ENCODE assay signal across 24 mouse cellular contexts in genomic region chr12:35184261-35184660, GRCm38 (mm10).
A peak's percentile ranks its signal among the peaks of the same experiment; 100 is the strongest.
DNase-seq lines count a peak whose midpoint lies in the region; ATAC-seq and TF ChIP-seq lines count a peak whose summit lies in the region.
"Had no signal": no experiment of that assay in that cellular context is flagged by ENCODE, and none has a peak within 500 bp of the region (broad histone marks: within the 10 kb centered on the region; RNA-seq: fewer than 3 reads in every experiment).

No protein-coding gene starts in this region.

- no peak overlapping the region for H3K9ac ChIP-seq in lung, embryonic 14.5 days
- H3K9ac ChIP-seq: embryonic facial prominence, embryonic 13.5 days; forebrain, embryonic 13.5 days; midbrain, embryonic 13.5 days; neural tube, embryonic 12.5 days had no signal

- WGBS in lung, embryonic 14.5 days = 70% methylated on average over 5 of the region's 5 CpGs
- WGBS in hindbrain, embryonic 10.5 days = 74% methylated on average over 5 of the region's 5 CpGs

- no peaks in the 10 kb centered on the region for H3K27me3 ChIP-seq in lung, embryonic 14.5 days (ENCODE audit: insufficient read depth, low read length)
- H3K27me3 ChIP-seq in hindbrain, embryonic 10.5 days (ENCODE audit: insufficient read depth, poor library complexity, severe bottlenecking) = no peaks in the 10 kb centered on the region
- H3K27me3 ChIP-seq: embryonic facial prominence, embryonic 13.5 days; midbrain, embryonic 13.5 days; neural tube, embryonic 12.5 days had no signal

- ATAC-seq in frontal cortex, adult (ENCODE audit: low TSS enrichment) = peak; percentile 48; the same call in 1 of the 2 replicates
- ATAC-seq in lung, embryonic 14.5 days (ENCODE audit: insufficient read depth) = no peak
- ATAC-seq: intestine, postnatal 0 days; midbrain, embryonic 13.5 days had no signal

- no peak for TF ChIP-seq CTCF in lung, embryonic 14.5 days (IDR thresholded peaks at IDR 0.05; ENCODE audit: low read depth)

- no peaks in the 10 kb centered on the region for H3K36me3 ChIP-seq in lung, embryonic 14.5 days (ENCODE audit: insufficient read depth)
- no peaks in the 10 kb centered on the region for H3K36me3 ChIP-seq in hindbrain, embryonic 10.5 days
- H3K36me3 ChIP-seq: embryonic facial prominence, embryonic 13.5 days; midbrain, embryonic 13.5 days; neural tube, embryonic 12.5 days had no signal

- no peaks in the 10 kb centered on the region for H3K9me3 ChIP-seq in lung, embryonic 14.5 days (ENCODE audit: low read depth, low read length)
- H3K9me3 ChIP-seq in hindbrain, embryonic 10.5 days = no peaks in the 10 kb centered on the region
- H3K9me3 ChIP-seq: embryonic facial prominence, embryonic 13.5 days; forebrain, embryonic 13.5 days; megakaryocyte, embryonic 14.5 days; midbrain, embryonic 13.5 days; neural tube, embryonic 12.5 days had no signal

- no peaks in the 10 kb centered on the region for H3K4me1 ChIP-seq in lung, embryonic 14.5 days (ENCODE audit: insufficient read depth)
- H3K4me1 ChIP-seq in hindbrain, embryonic 10.5 days (replicated peaks) = 0 out of 2 replicates have a peak, but pooled peaks cover 4% of the 10 kb centered on the region
- H3K4me1 ChIP-seq: embryonic facial prominence, embryonic 13.5 days; forebrain, embryonic 13.5 days; megakaryocyte, embryonic 14.5 days; midbrain, embryonic 13.5 days; neural tube, embryonic 12.5 days had no signal

- no peak overlapping the region for H3K27ac ChIP-seq in lung, embryonic 14.5 days (ENCODE audit: low read depth)
- H3K27ac ChIP-seq in hindbrain, embryonic 10.5 days = no peak overlapping the region
- H3K27ac ChIP-seq: embryonic facial prominence, embryonic 13.5 days; forebrain, embryonic 13.5 days; left cerebral cortex, adult 2 months; midbrain, embryonic 13.5 days; neural tube, embryonic 12.5 days had no signal

- H3K4me3 ChIP-seq in lung, embryonic 14.5 days (ENCODE audit: low read depth, low read length) = no peak overlapping the region
- no peak overlapping the region for H3K4me3 ChIP-seq in hindbrain, embryonic 10.5 days
- H3K4me3 ChIP-seq: embryonic facial prominence, embryonic 13.5 days; erythroblast, embryonic 14.5 days; forebrain, embryonic 13.5 days; left cerebral cortex, adult 2 months; megakaryocyte, embryonic 14.5 days; midbrain, embryonic 13.5 days; neural tube, embryonic 12.5 days had no signal

- no peak overlapping the region for H3K4me2 ChIP-seq in lung, embryonic 14.5 days
- H3K4me2 ChIP-seq: embryonic facial prominence, embryonic 13.5 days; forebrain, embryonic 13.5 days; heart, embryonic 11.5 days; midbrain, embryonic 13.5 days; neural tube, embryonic 12.5 days had no signal

- no peak for DNase-seq in frontal cortex, postnatal 10 days (ENCODE audit: low spot score in 2 of 2)
- peak; percentile 22 for DNase-seq in lung, embryonic 14.5 days
- no peak for DNase-seq in lung, postnatal 25 days (ENCODE audit: low spot score)
- peak; percentile 32 for DNase-seq in NIH3T3 (ENCODE audit: low read depth)
- peak; percentile 59 for DNase-seq in retina, postnatal 1 day
- DNase-seq in hindbrain, embryonic 10.5 days (ENCODE audit: low spot score) = no peak
- no peak for DNase-seq in ovary, adult 18-20 months (ENCODE audit: low spot score)
- DNase-seq: adrenal gland, postnatal 10 days; cerebellum, adult 8-10 months; cerebellum, postnatal 36 days; embryo, embryonic 11 days; gastrocnemius, postnatal 10 days; heart, postnatal 10 days; lung, postnatal 14 days had no signal

Comparison
In these comparisons a context has a peak if more than half of its experiments do, and no peak if none do; other contexts are left out.
1. DNase-seq: peak in lung, embryonic 14.5 days (single experiment), NIH3T3 (single experiment) and retina, postnatal 1 day (single experiment); none in frontal cortex, postnatal 10 days (0 of 2), lung, postnatal 25 days (single experiment), hindbrain, embryonic 10.5 days (single experiment) and ovary, adult 18-20 months (single experiment).